In the genomic region with DNA sequence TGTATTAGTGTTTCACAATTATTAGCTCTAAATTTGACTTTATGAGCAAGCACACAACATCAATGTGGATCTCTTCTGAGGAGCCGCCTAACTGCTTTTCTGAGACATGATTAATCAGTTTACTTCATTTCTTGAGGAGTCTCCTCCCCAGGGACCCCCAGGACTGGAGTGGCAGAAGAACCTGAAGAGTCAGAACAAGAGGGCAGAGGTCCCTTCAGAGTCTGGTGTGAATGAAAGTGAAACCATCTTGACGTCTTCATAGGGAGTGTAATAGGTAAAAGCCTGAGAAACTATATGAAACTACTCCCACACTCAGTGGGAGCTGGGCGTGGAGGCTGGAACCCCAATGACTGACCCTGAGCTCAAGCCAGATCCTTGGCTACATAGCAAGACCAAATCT, we compare ENCODE assay signal across 20 mouse cellular contexts.
"Had no signal": no experiment of that assay in that cellular context is flagged by ENCODE, and none has a peak within 500 bp of the region (broad histone marks: within the 10 kb centered on the region; RNA-seq: fewer than 3 reads in every experiment).

No protein-coding gene starts in this region.

- ATAC-seq: lung, postnatal 0 days; midbrain, embryonic 15.5 days had no signal

- H3K9ac ChIP-seq: limb, embryonic 13.5 days; liver, embryonic 13.5 days; lung, embryonic 14.5 days; midbrain, embryonic 12.5 days; midbrain, embryonic 15.5 days; neural tube, embryonic 12.5 days; neural tube, embryonic 15.5 days; stomach, embryonic 15.5 days had no signal

- DNase-seq: kidney, postnatal 25 days; layer of hippocampus, adult 9-11 months; liver; liver, embryonic 13.5 days; lung, embryonic 14.5 days; right cerebral cortex, adult 18-20 months; right cerebral cortex, postnatal 14 days; right cerebral cortex, postnatal 4 days; thymus, postnatal 25 days had no signal

- H3K4me2 ChIP-seq: limb, embryonic 13.5 days; liver, embryonic 13.5 days; lung, embryonic 14.5 days; midbrain, embryonic 12.5 days; midbrain, embryonic 15.5 days; neural tube, embryonic 12.5 days; neural tube, embryonic 15.5 days; stomach, embryonic 15.5 days had no signal

- H3K4me1 ChIP-seq: midbrain, embryonic 12.5 days; midbrain, embryonic 15.5 days; neural tube, embryonic 12.5 days; stomach, embryonic 15.5 days had no signal

- H3K36me3 ChIP-seq: limb, embryonic 13.5 days; liver, embryonic 13.5 days; midbrain, embryonic 12.5 days; midbrain, embryonic 15.5 days; neural tube, embryonic 12.5 days; neural tube, embryonic 15.5 days; stomach, embryonic 15.5 days had no signal

- H3K9me3 ChIP-seq: limb, embryonic 13.5 days; liver, embryonic 13.5 days; midbrain, embryonic 12.5 days; midbrain, embryonic 15.5 days; neural tube, embryonic 12.5 days; neural tube, embryonic 15.5 days; stomach, embryonic 15.5 days had no signal

- H3K27ac ChIP-seq: kidney, postnatal 0 days; layer of hippocampus, adult 2 months; left cerebral cortex, adult 2 months; limb, embryonic 13.5 days; liver, embryonic 13.5 days; macrophage; midbrain, embryonic 12.5 days; midbrain, embryonic 15.5 days; neural tube, embryonic 12.5 days; neural tube, embryonic 15.5 days; stomach, embryonic 15.5 days had no signal

- H3K27me3 ChIP-seq: limb, embryonic 13.5 days; liver, embryonic 13.5 days; midbrain, embryonic 12.5 days; midbrain, embryonic 15.5 days; neural tube, embryonic 12.5 days; neural tube, embryonic 15.5 days; stomach, embryonic 15.5 days had no signal

- H3K4me3 ChIP-seq: layer of hippocampus, adult 2 months; left cerebral cortex, adult 2 months; limb, embryonic 13.5 days; liver, embryonic 13.5 days; midbrain, embryonic 12.5 days; midbrain, embryonic 15.5 days; neural tube, embryonic 12.5 days; neural tube, embryonic 15.5 days; stomach, embryonic 15.5 days had no signal
